In the genomic region with DNA sequence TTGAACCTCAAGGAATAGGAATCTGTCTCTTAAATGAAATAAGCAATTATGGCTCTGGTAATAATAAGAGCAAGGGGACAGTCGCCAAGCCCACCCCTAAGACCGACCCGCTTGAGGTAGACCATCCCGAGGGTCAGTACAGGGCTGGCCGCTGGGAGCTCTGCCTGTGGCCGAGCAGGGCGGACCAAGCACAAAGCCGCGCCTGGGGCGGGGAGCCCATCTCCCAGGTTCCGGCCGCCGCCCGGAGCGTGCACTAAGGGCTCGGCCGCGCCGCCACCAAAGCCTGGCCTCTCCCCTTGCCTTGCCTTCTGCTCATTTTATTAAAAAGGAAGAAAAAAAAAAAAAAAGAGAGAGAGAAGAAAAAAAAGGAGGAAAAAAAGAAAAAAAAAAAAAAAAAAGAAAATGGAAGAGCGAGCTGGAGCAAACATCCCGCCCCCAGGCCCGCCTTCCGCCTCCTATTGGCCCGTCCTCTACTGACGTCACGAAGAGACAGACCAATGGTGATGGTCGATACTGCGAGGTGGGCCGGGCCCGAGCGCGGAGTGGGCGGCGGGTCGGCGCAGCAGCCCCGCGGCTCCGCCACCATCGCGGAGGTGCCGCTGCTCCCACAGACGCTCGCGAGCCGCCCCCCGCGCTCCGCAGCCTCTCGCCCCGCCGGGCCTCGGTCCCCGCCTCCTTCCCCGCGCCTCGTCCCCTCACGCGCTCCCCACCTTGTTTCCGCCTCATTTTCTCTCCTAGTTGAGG, we compare ENCODE assay signal across 8 mouse cellular contexts. TPM values are rescaled to one million over a fixed set of nuclear protein-coding genes. Genes with fewer than 3 reads are reported as not detected.
DNase-seq lines count a peak whose midpoint lies in the region; ATAC-seq and TF ChIP-seq lines count a peak whose summit lies in the region.

Gene Rere, plus strand, starts transcription at position 629 of the 744 bp plus-strand sequence.

- peak within 1 kb of the TSS; percentile 94 for H3K4me3 ChIP-seq in E14TG2a.4 (replicated peaks; ENCODE audit: low read length)
- H3K4me3 ChIP-seq in forebrain, embryonic 13.5 days: peak within 1 kb of the TSS; percentile 98
- H3K4me3 ChIP-seq in liver, postnatal 0 days (ENCODE audit: low read depth, low read length): peak within 1 kb of the TSS; percentile 91
- H3K4me3 ChIP-seq in neural tube, embryonic 14.5 days (ENCODE audit: low read depth, low read length): peak within 1 kb of the TSS; percentile 99

- no peaks in the 10 kb centered on the region for H3K36me3 ChIP-seq in E14TG2a.4 (ENCODE audit: insufficient read depth, low read length)
- no peaks in the 10 kb centered on the region for H3K36me3 ChIP-seq in forebrain, embryonic 13.5 days (ENCODE audit: poor library complexity, severe bottlenecking)
- no peaks in the 10 kb centered on the region for H3K36me3 ChIP-seq in liver, postnatal 0 days (replicated peaks; ENCODE audit: insufficient read depth, low read length)
- H3K36me3 ChIP-seq in neural tube, embryonic 14.5 days (ENCODE audit: control insufficient read depth, insufficient read depth, low read length): no peaks in the 10 kb centered on the region

- peak; percentile 99 for ATAC-seq in forebrain, embryonic 13.5 days
- ATAC-seq in liver, postnatal 0 days: peak; percentile 99
- ATAC-seq in neural tube, embryonic 14.5 days (ENCODE audit: low read depth): peak; percentile 98

- no peak for TF ChIP-seq CTCF in E14TG2a.4 (conservative IDR thresholded peaks at IDR 0.05; ENCODE audit: low read length)
- TF ChIP-seq CTCF in liver, postnatal 0 days (IDR thresholded peaks at IDR 0.05; ENCODE audit: low read depth): no peak

- H3K9me3 ChIP-seq in E14TG2a.4 (ENCODE audit: low read length): no peaks in the 10 kb centered on the region
- H3K9me3 ChIP-seq in forebrain, embryonic 13.5 days (replicated peaks): no peaks in the 10 kb centered on the region
- H3K9me3 ChIP-seq in liver, postnatal 0 days (ENCODE audit: low read length): no peaks in the 10 kb centered on the region
- H3K9me3 ChIP-seq in neural tube, embryonic 14.5 days (ENCODE audit: control insufficient read depth, low read length): no peaks in the 10 kb centered on the region

- no peaks in the 10 kb centered on the region for H3K27me3 ChIP-seq in E14TG2a.4 (ENCODE audit: insufficient read depth, low read length)
- H3K27me3 ChIP-seq in forebrain, embryonic 13.5 days: no peaks in the 10 kb centered on the region
- H3K27me3 ChIP-seq in liver, postnatal 0 days (ENCODE audit: insufficient read depth, low read length): no peaks in the 10 kb centered on the region
- H3K27me3 ChIP-seq in neural tube, embryonic 14.5 days (ENCODE audit: control insufficient read depth, insufficient read depth, low read length): no peaks in the 10 kb centered on the region

- H3K9ac ChIP-seq in forebrain, embryonic 13.5 days: peak within 1 kb of the TSS; percentile 100
- H3K9ac ChIP-seq in liver, postnatal 0 days (replicated peaks): peak within 1 kb of the TSS; percentile 93
- H3K9ac ChIP-seq in neural tube, embryonic 14.5 days (replicated peaks; ENCODE audit: low read depth, low read length): peak within 1 kb of the TSS; percentile 99

- peak within 1 kb of the TSS; percentile 99 for H3K27ac ChIP-seq in forebrain, embryonic 13.5 days
- H3K27ac ChIP-seq in liver, postnatal 0 days (ENCODE audit: low read depth): peak within 1 kb of the TSS; percentile 97
- peak within 1 kb of the TSS; percentile 90 for H3K27ac ChIP-seq in neural tube, embryonic 14.5 days (ENCODE audit: low read depth, low read length)

- no peak for TF ChIP-seq EP300 in liver, postnatal 0 days (IDR thresholded peaks at IDR 0.05; ENCODE audit: low read depth)

- H3K4me1 ChIP-seq in E14TG2a.4 (replicated peaks; ENCODE audit: low read depth, low read length): peaks cover 46% of the 10 kb centered on the region
- peaks cover 35% of the 10 kb centered on the region for H3K4me1 ChIP-seq in forebrain, embryonic 13.5 days
- peaks cover 16% of the 10 kb centered on the region for H3K4me1 ChIP-seq in liver, postnatal 0 days (ENCODE audit: insufficient read depth)
- H3K4me1 ChIP-seq in neural tube, embryonic 14.5 days (ENCODE audit: control insufficient read depth, insufficient read depth, low read length): peaks cover 9% of the 10 kb centered on the region; the same call in 1 of the 2 replicates

- intact Hi-C loops in heart, postnatal 10 days (cut with DNase I): no loop called here

- peak; percentile 97 for DNase-seq in c-Kit-positive CD71-positive TER-119-positive erythroid progenitor cells, embryonic 14.5 days (ENCODE audit: low spot score)
- DNase-seq in heart, postnatal 10 days: peak; percentile 99 to 100
- DNase-seq in large intestine, adult 2 months (ENCODE audit: low read depth, low spot score): peak; percentile 83
- DNase-seq in liver, postnatal 0 days: peak; percentile 99
- peak; percentile 99 for DNase-seq in testis, postnatal 10 days (ENCODE audit: low spot score)

- peak within 1 kb of the TSS; percentile 79 for H3K4me2 ChIP-seq in forebrain, embryonic 13.5 days
- peak within 1 kb of the TSS; percentile 95 for H3K4me2 ChIP-seq in liver, postnatal 0 days (ENCODE audit: low read depth, low read length)
- H3K4me2 ChIP-seq in neural tube, embryonic 14.5 days (ENCODE audit: low read depth, low read length): peak within 1 kb of the TSS; percentile 92

- under 1% methylated on average over 59 of the region's 60 CpGs for WGBS in forebrain, embryonic 13.5 days
- 2% methylated on average over 60 of the region's 60 CpGs for WGBS in large intestine, adult 2 months
- WGBS in liver, postnatal 0 days (ENCODE audit: insufficient replicate concordance): 2% methylated on average over 59 of the region's 60 CpGs
- under 1% methylated on average over 58 of the region's 60 CpGs for WGBS in neural tube, embryonic 14.5 days

RNA-seq across cellular contexts. Expression of gene Rere, which starts in this region (rescaled TPM):
- polyA plus RNA-seq in forebrain, embryonic 13.5 days (2015; fragmentation: Nextera tagmentation; extraction: Ambion mirVana): 26.1 and 32.9 TPM in 2 replicates
- total RNA-seq in heart, postnatal 10 days (2021): 10 to 100 TPM; 62.1 to 68.0 TPM
- 29.4 and 33.5 TPM in 2 replicates for polyA plus RNA-seq in large intestine, adult 2 months (2012; rRNA removed)
- 4.3 and 4.8 TPM in 2 replicates for polyA plus RNA-seq in liver, postnatal 0 days (2015; fragmentation: Nextera tagmentation; extraction: Ambion mirVana)
- 50.5 and 50.7 TPM in 2 replicates for polyA plus RNA-seq in neural tube, embryonic 14.5 days (2014; fragmentation: Nextera tagmentation; extraction: Ambion mirVana)

Comparison
In these comparisons a context has a peak if more than half of its experiments do, and no peak if none do; other contexts are left out.
1. Peak in every context shown above with its lines: DNase-seq, ATAC-seq, H3K4me3 ChIP-seq and H3K27ac ChIP-seq.